Mouse (Mus musculus) embryonic facial prominence, embryonic 14.5 days (tissue): ENCODE measurements at regions not wholly inside any gene's neighbourhood (a gene's known extent, or its start where the extent isn't known, plus 50 kb on each side); places are given as distances from the start of the nearest gene placed in this dataset.
A peak's percentile ranks its signal among the peaks of the same experiment; 100 is the strongest.

ENCODE experiments used
- ATAC-seq: fragments of 200-750 bp; cut with Nextera tagmentation; 2 replicates; pipeline ENCODE4 v1.8.0; 2017; ENCODE audit warnings: low read depth, moderate number of reproducible peaks, moderate TSS enrichment
- DNase-seq: peaks from one replicate; pipeline ENCODE4 v3.0.0-alpha.2; 2015; ENCODE audit warnings: low spot score
- H3K27ac ChIP-seq: fragments of 300-500 bp; sonication (generic); replicated peaks from 2 replicates; pipeline ENCODE4 v1.5.1; 2014; ENCODE audit warnings: low read depth, mild to moderate bottlenecking, low read length, moderate library complexity
- H3K27me3 ChIP-seq: fragments of 300-500 bp; sonication (generic); replicated peaks from 2 replicates; pipeline ENCODE4 v1.6.1; 2014; ENCODE audit warnings: low read length; ENCODE audit not compliant: control insufficient read depth, insufficient read depth
- H3K36me3 ChIP-seq: fragments of 300-500 bp; sonication (generic); 2 replicates; pipeline ENCODE4 v1.6.1; 2014; ENCODE audit warnings: low read length, mixed read lengths; ENCODE audit not compliant: control insufficient read depth, insufficient read depth
- H3K4me1 ChIP-seq: fragments of 300-500 bp; sonication (generic); 2 replicates; pipeline ENCODE4 v1.6.1; 2014; ENCODE audit warnings: antibody characterized with exemption, low read length; ENCODE audit not compliant: control insufficient read depth, insufficient read depth
- H3K4me2 ChIP-seq: fragments of 300-500 bp; sonication (generic); 2 replicates; pipeline ENCODE4 v1.6.1; 2014; ENCODE audit warnings: low read depth, mild to moderate bottlenecking, low read length, moderate library complexity, mixed read lengths
- H3K4me3 ChIP-seq: fragments of 300-500 bp; sonication (generic); 2 replicates; pipeline ENCODE4 v1.5.1; 2014; ENCODE audit warnings: low read depth, mild to moderate bottlenecking, low read length
- H3K9ac ChIP-seq: fragments of 300-500 bp; sonication (generic); 2 replicates; pipeline ENCODE4 v1.6.1; 2014; ENCODE audit warnings: low read depth, mild to moderate bottlenecking, low read length, moderate library complexity, mixed read lengths
- H3K9me3 ChIP-seq: fragments of 300-500 bp; sonication (generic); 2 replicates; pipeline ENCODE4 v1.6.1; 2016; ENCODE audit warnings: low read length; ENCODE audit not compliant: control insufficient read depth
- WGBS: fragments of 180-500 bp; shearing (Covaris S2); extraction: QIAGEN DNeasy Blood & Tissue Kit; methylation state at CpG from one replicate; pipeline ENCODE4 v1.1.7; 2014; 5-methylcytosine and 5-hydroxymethylcytosine counted together

DNA sequence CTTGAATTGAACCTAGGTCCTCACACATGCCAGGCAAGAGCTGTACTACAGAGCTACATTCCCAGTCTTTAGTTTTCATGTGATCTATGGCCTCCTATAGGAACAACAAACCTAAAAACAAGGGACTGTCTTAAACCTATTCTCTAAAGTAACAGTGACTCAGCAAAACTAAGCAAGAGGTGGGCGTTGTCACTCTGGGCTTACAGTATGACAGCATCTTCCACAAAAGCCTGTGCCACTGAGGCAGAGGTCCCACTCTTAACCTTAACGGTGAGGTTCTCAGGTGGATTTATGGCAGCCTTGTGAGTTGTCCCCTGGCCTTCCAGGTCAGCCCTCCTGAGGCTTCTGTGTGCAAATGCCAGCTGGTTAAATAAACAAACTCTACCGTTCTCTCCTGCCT, 82.5 kb upstream of the Irx3 start:
- Histone ChIP-seq H3K27ac (no peak overlapping the region), H3K4me1 (no peaks in the 10 kb centered on the region), H3K4me3 (no peak overlapping the region), H3K27me3 (no peaks in the 10 kb centered on the region), H3K36me3 (no peaks in the 10 kb centered on the region), H3K9ac (no peak overlapping the region), H3K9me3 (no peaks in the 10 kb centered on the region), H3K4me2 (no peak overlapping the region)
- DNase-seq (no peak), ATAC-seq (no peak)
- WGBS = 69% methylated on average over 3 of the region's 3 CpGs

DNA sequence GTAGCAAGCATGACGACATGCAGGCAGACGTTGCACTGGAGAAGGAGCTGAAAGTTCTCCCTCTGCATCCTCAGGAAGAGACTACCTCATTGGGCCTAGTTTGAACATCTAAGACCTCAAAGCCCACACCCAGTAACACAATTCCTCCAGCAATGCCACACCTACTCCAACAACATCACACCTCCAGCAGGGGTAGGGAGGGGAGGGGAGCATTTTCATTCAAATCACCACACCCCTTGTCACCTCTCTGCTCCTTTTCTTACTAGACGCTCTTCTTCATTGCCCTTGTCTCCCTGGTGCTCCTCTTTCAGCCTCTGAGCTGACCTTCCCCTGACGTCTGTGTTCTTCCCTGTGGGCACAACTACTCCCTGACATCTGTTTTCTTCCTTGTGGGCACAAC, 81.1 kb upstream of the Irx3 start:
- Histone ChIP-seq H3K36me3 (no peaks in the 10 kb centered on the region), H3K4me2 (no peak overlapping the region), H3K4me1 (no peaks in the 10 kb centered on the region), H3K9me3 (no peaks in the 10 kb centered on the region), H3K4me3 (no peak overlapping the region), H3K9ac (no peak overlapping the region), H3K27ac (no peak overlapping the region), H3K27me3 (no peaks in the 10 kb centered on the region; the same call in 1 of the 2 replicates)
- DNase-seq (no peak), ATAC-seq (no peak)
- 66% methylated on average over 4 of the region's 4 CpGs for WGBS

DNA sequence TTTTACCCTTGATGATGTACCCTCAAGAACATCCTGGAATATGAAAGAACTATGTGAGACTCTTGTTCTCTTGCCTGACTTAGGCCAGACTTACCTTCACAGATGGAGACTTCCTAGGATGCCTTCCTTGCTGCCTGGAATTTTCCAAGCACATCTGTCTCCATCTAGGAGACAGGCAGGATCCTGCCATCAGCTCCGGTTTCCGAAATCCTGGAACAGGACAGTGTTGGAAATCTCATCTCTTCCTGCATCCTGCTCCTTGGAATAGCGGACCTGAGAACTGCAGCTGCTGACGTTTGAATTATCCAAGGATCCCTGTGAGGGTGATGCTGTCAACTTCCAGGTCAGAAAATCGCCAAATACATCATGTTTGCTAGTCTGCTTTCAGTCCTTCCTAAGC, 77.0 kb upstream of the Irx3 start:
- WGBS = 87% methylated on average over 5 of the region's 5 CpGs
- no peak overlapping the region for H3K4me3 ChIP-seq

DNA sequence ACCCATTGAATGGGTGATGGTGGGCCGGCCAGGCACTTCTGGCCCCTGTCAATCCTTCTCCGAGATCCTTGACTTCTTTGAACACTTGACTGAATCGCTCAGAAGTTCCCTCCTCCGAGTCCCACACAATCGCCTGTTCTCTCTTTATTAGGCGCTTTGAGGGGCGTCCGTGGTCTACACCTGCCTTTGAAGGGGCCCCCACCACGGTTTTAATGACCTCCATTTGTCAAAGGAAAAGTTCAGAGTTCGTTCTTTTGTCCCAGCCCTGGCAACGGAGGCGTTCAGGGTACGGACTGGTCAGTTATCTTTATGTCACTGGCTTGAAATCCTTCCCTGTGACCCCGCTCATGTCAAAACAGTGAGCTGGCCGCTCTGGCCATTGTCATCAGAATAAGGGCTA, 74.3 kb upstream of the Irx3 start:
- ATAC-seq (no peak), DNase-seq (no peak)
- no peak overlapping the region for H3K27ac ChIP-seq
- no peaks in the 10 kb centered on the region for H3K9me3 ChIP-seq
- 77% methylated on average over 15 of the region's 15 CpGs for WGBS
- H3K4me2 ChIP-seq = no peak overlapping the region
- no peaks in the 10 kb centered on the region for H3K36me3 ChIP-seq
- no peak overlapping the region for H3K9ac ChIP-seq
- H3K4me1 ChIP-seq = no peaks in the 10 kb centered on the region
- H3K27me3 ChIP-seq = peaks cover 8% of the 10 kb centered on the region
- no peak overlapping the region for H3K4me3 ChIP-seq

More for the DNA sequence above, 77.0 kb upstream of the Irx3 start:
- Histone ChIP-seq H3K36me3 (no peaks in the 10 kb centered on the region), H3K27me3 (peaks cover 6% of the 10 kb centered on the region), H3K4me2 (no peak overlapping the region), H3K27ac (no peak overlapping the region), H3K9ac (no peak overlapping the region), H3K4me1 (no peaks in the 10 kb centered on the region), H3K9me3 (no peaks in the 10 kb centered on the region)
- ATAC-seq (no peak), DNase-seq (no peak)

DNA sequence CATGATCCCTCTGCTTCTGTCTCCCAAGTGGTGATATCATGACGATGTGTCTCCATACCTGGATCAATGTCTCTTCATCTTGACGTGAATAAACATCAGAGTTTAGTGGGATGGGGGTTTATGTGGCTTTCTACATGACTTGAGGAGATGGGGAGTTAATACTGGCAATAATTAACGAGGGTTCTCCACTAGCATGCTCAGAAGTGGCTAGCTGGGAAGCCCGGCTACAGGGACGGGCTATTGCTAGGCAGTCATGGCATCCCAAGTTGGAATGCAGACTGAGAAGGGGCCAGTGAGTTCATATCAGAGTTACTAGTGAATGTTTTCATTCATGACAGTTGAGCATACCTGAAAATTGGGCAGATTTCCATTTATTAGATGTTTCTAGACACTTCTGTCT, 71.4 kb upstream of the Irx3 start:
- peaks cover 8% of the 10 kb centered on the region; the same call in 1 of the 2 replicates for H3K27me3 ChIP-seq
- H3K9ac ChIP-seq = no peak overlapping the region
- H3K4me1 ChIP-seq = no peaks in the 10 kb centered on the region
- ATAC-seq (no peak), DNase-seq (no peak)
- no peak overlapping the region for H3K4me2 ChIP-seq
- no peaks in the 10 kb centered on the region for H3K36me3 ChIP-seq
- H3K27ac ChIP-seq = no peak overlapping the region
- WGBS = 72% methylated on average over 5 of the region's 5 CpGs
- no peak overlapping the region for H3K4me3 ChIP-seq
- H3K9me3 ChIP-seq = no peaks in the 10 kb centered on the region

DNA sequence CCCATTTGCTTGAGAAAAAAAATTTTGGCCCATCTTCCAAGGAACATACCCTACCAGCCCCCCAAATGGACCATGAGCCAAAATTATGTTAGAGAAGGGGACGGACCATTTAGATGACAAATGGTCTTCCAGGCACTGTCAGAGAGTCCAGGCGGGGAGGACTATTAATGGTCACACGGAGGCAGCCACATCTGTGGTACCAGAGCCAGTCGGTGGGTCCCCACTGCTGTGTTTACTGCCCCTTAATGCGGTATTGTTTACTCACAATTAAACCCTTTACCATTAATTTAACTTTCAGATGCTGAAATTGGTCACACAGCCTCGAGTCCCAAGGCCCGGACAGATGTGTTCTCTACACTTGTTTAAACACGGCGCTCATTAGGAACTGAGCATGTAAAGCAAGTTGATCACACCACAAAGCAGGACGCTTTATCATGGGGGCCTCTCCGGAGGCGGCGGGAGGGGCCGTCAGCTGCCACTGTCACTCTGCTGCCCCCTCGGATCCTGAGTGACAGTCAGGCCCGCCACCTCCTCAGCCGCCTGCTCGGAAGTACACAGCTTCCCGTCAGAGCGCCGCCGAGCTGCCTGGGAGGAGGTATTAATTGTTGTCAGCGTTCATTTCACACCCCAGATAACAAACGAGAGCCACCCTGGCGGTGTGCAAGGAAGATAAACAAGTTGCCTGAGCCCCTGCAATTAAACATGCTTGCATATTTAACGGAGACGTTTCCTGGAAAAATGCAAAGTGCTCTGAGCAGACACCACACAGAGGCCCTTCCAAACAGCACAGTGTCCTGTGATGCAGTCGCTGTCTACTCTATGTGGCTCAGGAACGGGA, 70.6 kb upstream of the Irx3 start:
- Histone ChIP-seq H3K36me3 (no peaks in the 10 kb centered on the region), H3K27ac (no peak overlapping the region), H3K27me3 (peaks cover 8% of the 10 kb centered on the region; the same call in 1 of the 2 replicates), H3K9me3 (no peaks in the 10 kb centered on the region), H3K9ac (no peak overlapping the region), H3K4me1 (no peaks in the 10 kb centered on the region), H3K4me2 (peak overlapping the region; percentile 21), H3K4me3 (no peak overlapping the region)
- DNase-seq = peak; percentile 61
- WGBS = 27% methylated on average over 29 of the region's 29 CpGs
- ATAC-seq = peak; percentile 74; the same call in 1 of the 2 replicates

DNA sequence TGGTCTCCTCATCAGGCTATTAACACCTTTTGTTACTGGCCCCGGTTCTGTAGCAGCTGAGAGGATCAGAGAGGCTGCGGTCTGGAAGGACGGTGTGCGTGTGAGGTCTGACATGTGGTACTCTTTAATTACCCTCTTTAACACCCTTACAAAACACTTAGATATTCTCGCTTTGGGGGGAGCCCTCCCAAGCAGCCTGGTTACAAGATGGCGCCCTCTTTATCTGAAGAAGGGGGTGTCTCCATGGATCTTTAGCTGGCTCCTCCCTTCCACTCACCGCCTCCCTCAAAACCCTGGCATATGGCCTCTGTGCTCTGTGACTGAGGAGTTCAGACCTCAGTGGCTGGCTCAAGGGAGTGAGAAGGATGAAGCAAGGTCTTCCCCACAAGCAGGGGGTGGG, 65.2 kb upstream of the Irx3 start:
- H3K27me3 ChIP-seq = peaks cover 5% of the 10 kb centered on the region; the same call in 1 of the 2 replicates
- WGBS = 50% methylated on average over 7 of the region's 7 CpGs

DNA sequence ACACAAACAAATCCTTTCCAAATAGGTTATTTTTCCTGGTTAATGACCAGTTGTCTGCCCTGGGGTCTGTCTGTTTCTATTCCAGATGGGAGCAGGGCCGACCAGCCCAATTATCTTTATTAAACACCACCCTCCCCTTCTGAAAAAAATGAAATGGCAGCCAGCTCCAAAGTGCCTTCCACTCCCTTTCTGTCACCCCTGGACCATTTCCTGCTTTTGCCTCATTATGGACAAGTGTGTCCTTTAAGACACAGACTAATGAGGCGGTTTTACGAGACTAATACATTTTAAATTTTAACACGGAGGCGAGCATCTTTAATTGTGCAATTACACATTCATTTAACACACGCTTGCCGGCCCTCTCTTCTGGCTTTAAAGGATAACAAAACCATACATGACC, 64.2 kb upstream of the Irx3 start:
- Histone ChIP-seq H3K27ac (no peak overlapping the region), H3K36me3 (no peaks in the 10 kb centered on the region), H3K4me1 (no peaks in the 10 kb centered on the region), H3K4me2 (no peak overlapping the region), H3K9me3 (no peaks in the 10 kb centered on the region), H3K27me3 (peaks cover 5% of the 10 kb centered on the region; the same call in 1 of the 2 replicates), H3K9ac (no peak overlapping the region), H3K4me3 (no peak overlapping the region)
- WGBS = 62% methylated on average over 7 of the region's 7 CpGs
- DNase-seq (no peak), ATAC-seq (no peak)

More for the DNA sequence above, 65.2 kb upstream of the Irx3 start:
- ATAC-seq (no peak), DNase-seq (no peak)
- no peaks in the 10 kb centered on the region for H3K36me3 ChIP-seq
- no peak overlapping the region for H3K27ac ChIP-seq
- H3K4me3 ChIP-seq = no peak overlapping the region
- no peaks in the 10 kb centered on the region for H3K4me1 ChIP-seq
- no peak overlapping the region for H3K9ac ChIP-seq
- no peak overlapping the region for H3K4me2 ChIP-seq
- H3K9me3 ChIP-seq = no peaks in the 10 kb centered on the region

DNA sequence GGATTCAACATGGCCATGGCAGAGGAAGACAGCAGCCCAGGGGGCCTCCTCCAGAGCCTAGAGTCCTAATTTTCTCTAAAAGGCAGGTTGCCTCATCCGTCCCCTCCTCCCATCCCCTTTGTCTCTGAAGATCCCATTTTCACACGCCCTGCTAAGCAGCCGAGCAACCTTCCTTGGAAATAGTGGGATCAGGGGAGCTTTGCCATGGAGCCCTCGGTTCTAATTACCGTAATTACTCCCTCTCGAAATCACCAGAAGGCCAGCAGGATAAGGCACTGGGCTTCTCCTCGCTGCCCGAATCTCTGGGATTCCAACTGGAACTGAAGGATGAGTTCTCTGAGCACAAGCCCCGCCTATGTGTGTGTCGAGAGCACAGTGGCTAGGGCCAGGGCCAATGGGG, 63.5 kb upstream of the Irx3 start:
- Histone ChIP-seq H3K9me3 (no peaks in the 10 kb centered on the region), H3K36me3 (no peaks in the 10 kb centered on the region), H3K27me3 (peaks cover 5% of the 10 kb centered on the region; the same call in 1 of the 2 replicates), H3K4me3 (no peak overlapping the region), H3K27ac (no peak overlapping the region), H3K4me2 (no peak overlapping the region), H3K4me1 (no peaks in the 10 kb centered on the region), H3K9ac (no peak overlapping the region)
- 13% methylated on average over 10 of the region's 10 CpGs for WGBS
- ATAC-seq = no peak; the same call in 1 of the 2 replicates
- no peak for DNase-seq
